Mouse (Mus musculus) NIH3T3 (cell line): Measurements from ENCODE around the gene Wdr60.

Experiments
- DNase-seq: peaks from one replicate; pipeline ENCODE4 v3.0.0-alpha.2; 2012; ENCODE audit warnings: low read depth

Gene Wdr60

DNA sequence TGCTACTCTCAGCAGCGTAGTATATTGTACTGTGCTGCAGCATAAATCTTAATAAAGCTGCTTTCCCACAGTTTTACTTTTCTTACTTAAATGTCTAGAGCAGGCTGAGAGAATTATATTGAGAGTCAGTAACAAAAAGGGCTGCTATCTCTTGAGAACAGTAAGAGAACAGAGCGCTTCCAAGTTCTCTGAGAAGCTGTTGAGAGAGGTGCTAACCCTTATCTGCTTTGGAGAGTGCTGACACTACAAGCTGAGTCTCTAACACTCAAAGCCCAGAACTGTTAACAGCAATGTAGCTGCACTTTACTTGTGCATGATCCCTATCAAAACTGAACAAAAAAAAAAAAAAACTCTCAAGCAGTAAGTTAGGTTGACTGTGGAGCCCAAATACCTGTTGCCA is 2.5 kb upstream of the Wdr60 start:
- DNase-seq, result no peak

GRCm38 (mm10) chr12:116264756-116265155 is 1.9 kb upstream of the Wdr60 start:
- no peak for DNase-seq

DNA sequence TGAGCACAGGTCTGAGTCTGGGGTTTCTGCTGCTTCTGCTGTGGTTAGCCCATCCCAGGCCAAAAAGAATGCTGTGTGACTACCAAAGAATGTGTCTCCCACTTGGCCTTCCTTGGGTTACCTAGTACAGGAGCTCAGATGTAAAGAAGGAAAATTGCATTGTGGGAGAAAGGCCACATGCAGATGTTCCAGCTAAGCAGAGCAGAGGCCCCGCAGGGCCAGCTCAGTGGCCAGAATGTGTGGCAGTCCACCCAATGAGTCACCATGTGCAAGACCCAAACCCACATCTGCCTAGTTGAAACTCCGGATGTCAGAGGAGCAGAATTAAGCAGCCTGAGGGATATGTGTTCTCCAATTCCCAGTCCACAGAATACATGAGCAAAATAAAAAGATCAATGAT is 4.5 kb downstream of the Wdr60 start:
- peak; percentile 40 for DNase-seq

DNA sequence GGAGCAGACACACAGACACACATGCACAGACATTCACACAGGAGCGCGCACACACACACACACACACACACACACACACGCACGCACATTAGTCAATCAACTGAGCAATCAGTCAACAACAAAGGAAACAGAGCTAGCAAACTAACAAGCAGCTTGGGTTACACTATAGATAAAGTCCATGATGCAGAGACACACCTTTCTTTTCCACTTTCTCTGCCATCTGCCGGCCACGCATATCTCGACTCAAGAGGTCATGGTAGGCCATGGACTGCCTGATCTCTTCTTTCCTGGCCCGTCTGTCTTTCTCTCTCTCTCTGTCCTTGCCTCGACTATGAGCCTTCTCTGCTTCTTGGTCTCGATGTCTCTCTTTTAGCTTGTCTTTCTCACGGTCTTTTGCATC is 7.2 kb downstream of the Wdr60 start:
- DNase-seq, result no peak

- DNase-seq, result no peak
These were observed 8.2 kb downstream of the Wdr60 start for GRCm38 (mm10) chr12:116254652-116255051.

DNA sequence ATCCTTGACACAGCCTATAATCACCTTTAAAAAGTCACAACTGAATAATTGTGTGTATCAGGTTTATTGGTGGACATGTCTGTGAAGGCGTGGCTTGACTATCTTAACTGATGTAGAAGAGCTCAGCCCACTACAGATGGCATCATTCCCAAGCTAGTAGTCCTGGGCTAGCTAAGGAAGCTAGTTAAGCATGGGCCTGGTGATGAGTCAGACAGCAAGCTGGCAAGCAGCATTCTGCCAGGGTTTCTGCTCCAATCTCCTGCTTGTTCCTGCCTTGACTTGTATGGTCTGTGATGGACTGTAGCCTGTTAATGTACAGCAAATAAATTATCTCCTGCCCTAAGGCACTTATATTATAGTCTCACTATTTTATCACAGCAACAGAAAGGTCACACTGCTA is 18.2 kb downstream of the Wdr60 start:
- peak; percentile 65 for DNase-seq

DNA sequence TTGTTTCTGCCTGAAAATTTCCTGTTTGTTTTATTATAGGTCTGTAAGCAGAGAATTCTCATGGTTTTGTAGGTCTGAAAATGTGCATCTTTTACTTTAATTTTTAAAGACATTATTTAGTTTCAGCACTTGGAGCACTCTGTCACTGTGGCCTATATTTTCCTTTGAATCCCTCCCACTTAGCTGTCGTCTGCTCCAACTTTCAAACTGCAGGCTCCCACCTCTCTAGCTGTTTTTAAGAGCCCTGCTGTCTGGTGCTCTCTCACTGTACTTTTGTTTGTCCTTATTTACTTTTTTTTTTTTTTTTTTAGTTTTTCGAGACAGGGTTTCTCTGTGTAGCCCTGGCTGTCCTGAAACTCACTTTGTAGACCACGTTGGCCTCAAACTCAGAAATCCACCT is 24.0 kb downstream of the Wdr60 start:
- DNase-seq, result no peak

DNA sequence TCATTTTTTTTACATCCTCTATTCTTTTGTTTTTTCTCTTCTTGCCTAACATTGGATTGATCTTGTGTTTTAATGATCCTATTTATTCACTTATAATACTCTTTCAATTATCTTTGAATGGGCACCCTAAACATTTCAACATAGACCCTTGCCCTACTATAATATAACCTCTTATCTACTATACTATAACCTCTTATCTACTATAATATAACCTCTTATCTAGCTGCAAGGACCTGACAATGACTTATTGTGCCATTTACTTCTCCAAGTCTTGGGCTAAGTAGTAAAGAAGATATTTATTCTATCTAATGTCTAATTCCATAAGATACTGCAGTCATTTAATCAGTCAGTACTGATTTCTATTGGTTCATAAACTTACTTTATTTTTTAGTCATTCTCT is 24.5 kb downstream of the Wdr60 start:
- DNase-seq, result no peak

- DNase-seq, result no peak
These were observed 26.2 kb downstream of the Wdr60 start for GRCm38 (mm10) chr12:116236658-116237057.

- DNase-seq, result peak; percentile 25
These were observed 27.5 kb downstream of the Wdr60 start for GRCm38 (mm10) chr12:116235356-116235755.

GRCm38 (mm10) chr12:116232061-116232460 is 30.8 kb downstream of the Wdr60 start:
- DNase-seq, result no peak

DNA sequence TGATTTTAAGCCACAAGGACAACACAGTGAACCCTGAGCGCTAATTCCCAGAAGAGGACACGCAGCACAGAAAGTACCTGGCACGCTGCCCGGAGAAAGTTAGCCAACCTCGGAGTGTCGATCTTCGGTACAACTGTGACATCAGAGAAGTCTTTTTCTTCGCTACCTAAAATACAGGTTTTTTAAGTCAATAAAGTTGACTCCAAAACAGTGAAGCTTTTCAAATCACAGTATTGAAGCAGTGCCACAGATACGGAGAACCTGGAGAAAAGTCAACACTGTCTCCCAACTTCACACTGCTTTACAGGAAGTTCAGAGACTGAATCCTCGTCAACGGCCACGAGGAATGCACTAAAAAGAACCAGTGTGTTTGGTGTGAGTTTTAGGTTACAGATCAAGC is 31.2 kb downstream of the Wdr60 start:
- DNase-seq, result peak; percentile 50

GRCm38 (mm10) chr12:116229451-116229850 is 33.4 kb downstream of the Wdr60 start:
- no peak for DNase-seq

DNA sequence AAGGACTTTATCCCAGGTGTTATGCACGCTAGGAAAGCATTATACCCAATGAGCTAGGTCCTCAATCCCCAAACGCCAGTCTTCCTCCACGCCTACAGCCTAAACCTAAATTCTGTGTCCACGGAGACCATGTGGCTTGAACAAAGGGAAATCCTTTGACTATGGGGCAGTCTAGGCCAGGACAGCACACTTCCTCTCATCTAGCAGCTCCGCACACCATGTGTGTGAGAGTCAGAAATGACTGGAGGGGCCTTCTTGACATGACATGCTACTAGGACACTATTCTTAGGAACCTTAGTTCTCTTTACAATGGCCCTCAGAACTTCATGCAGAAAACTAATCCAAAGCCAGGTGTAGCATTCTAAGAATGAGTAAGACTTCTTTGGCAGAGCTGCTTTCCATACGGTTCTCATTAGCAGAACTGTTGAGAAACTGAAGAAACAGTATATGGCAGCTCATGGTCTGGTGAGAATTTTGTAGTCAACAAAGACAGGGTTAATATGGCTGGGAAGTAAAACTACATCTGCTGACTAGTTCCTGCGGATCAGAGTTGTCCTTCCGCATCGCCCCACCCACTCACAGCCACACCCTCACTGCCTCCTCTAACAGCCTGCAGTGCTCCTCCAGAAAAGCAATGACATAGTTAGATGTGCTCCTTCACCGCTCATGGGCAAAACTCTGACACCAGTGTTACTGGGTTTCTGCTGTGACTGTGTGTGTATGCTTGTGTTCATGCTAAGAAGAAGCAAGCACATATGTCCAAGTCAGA is 36.3 kb downstream of the Wdr60 start:
- peak; percentile 63 for DNase-seq

- DNase-seq, result no peak
These were observed 39.7 kb downstream of the Wdr60 start for GRCm38 (mm10) chr12:116223107-116223506.

DNA sequence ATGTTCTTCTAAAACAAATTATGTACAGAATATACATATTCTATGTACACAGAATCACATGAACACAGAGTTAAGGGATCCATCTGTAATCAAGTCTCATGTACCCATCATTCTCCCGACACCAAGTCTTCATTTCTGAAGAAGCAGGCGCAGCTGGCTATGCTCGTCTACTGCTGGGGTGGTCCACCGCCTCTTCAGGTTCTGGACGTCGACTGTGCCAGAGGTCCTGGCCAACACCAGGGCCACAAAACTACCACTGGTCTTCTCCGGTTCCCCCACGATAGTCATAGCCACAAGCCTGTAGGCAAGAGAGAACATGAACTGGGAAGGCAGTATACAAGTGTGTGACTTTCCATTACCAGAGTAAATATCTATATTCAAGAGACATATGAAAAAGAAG is 55.3 kb downstream of the Wdr60 start:
- no peak for DNase-seq

GRCm38 (mm10) chr12:116205726-116206125 is 57.1 kb downstream of the Wdr60 start:
- peak; percentile 84 for DNase-seq

- peak; percentile 77 for DNase-seq
These were observed 60.4 kb downstream of the Wdr60 start for GRCm38 (mm10) chr12:116202176-116202981.

DNA sequence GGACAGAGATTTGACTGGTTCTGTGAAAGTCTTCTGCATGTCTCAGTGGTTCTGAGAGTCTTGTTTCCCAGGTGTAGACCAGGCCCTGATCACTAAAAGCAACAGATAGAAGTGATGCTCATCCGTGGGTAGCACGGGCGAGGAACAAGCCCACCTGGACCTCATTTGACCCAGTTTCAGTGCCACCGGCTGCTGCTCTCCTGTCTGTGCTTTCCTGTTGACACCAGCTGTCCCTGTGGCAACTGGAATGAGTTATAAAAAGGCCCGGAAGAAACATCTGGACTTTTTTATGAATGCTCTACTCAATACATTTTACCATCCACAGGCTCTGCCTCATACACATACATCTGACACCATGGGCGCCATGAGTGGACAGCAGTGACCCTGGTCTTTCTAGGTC is 64.0 kb downstream of the Wdr60 start:
- no peak for DNase-seq

GRCm38 (mm10) chr12:116196221-116196620 is 66.6 kb downstream of the Wdr60 start:
- DNase-seq, result no peak

DNA sequence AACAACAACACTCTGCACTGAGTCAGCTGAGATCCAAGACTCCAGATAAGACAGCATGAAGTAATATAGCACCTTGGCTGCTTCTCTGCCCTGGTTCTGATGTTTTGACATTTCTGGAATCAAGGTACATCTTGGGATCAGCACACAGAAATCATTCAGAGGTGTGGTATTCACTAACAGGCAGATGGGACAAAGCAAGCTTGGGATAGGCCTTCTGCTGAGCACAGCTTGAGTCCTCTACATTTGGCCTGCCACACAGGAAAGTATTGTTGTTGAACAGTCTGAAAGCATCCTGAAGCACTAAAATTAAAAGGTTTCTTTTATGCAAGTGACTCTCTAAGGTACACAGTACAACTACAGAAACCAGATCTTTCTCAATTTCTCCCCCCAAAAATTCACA is 68.2 kb downstream of the Wdr60 start:
- no peak for DNase-seq

- DNase-seq, result no peak
These were observed 68.9 kb downstream of the Wdr60 start for GRCm38 (mm10) chr12:116193952-116194351.

DNA sequence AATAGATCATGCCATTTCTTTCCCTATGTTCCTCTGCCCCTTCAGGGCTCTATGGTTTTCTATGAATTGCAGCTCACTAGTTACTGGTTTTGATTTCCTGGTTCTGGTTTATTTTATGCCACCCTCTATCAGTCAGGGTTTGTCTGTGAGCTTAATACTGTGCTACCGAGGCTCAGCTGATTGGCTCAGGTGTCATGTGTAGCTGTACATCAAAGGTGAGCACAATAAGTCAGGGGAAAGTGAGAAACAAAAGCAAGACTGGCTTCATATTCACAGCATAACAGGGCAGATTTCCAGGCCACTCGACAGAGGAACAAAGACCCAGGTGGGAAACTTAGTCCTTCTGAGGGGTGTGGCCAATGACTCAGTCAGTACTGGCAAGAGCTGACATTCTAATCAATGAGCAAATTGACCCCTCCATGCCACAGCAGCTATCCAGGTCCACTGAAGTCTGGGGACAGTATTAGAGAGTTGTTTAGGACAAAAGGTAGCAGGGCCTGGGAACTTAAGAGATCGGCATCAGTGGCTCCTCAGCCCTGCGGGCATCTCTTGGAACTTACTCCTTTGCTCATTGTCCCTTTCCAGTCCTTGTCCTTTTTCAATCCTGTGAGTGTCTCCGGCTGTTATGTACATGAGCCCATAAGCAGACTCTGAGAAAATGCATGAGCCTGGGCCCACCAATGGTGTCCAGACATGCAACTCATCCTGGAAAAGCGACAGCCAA is 79.4 kb downstream of the Wdr60 start:
- no peak for DNase-seq
